Mouse (Mus musculus) MEL (cell line): ENCODE results near the gene Eef1g.

ENCODE experiments used
- MAX ChIP-seq: IDR thresholded peaks from 2 replicates; pipeline ENCODE4 v1.6.1; 2011; ENCODE audit warnings: low read length, improper control_type of control experiment
- UBTF ChIP-seq: IDR thresholded peaks from 2 replicates; pipeline ENCODE4 v1.6.1; 2012; ENCODE audit warnings: low read depth, mild to moderate bottlenecking, inconsistent platforms, low read length, improper control_type of control experiment, moderate library complexity, borderline replicate concordance; ENCODE audit not compliant: insufficient read depth

- TF ChIP-seq UBTF (no peak), MAX (no peak)
Measured at GRCm38 (mm10) chr19:8921741-8922140, 45.1 kb upstream of the Eef1g start.
